Comparison of ENCODE assay signal across 15 mouse cellular contexts in the genomic region with DNA sequence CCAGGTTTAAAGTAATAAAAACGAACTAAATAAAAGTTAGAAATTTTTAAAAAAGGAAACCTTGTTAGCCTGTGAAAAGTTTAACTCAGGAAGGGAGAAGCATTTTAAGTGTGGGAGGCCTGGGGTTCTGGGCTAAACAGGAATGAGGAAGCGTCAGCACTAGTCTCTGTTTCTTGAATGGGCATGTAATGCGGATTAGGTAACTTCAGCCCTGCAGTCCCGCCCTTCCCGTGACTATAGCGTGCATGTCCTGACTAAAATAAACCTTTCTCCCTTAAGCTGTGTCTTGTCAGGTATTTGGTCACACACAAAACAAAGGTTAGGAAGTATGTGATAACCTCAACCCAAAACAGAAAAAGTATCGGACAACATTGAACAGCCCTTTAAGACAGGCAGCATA.
"Had no signal": no experiment of that assay in that cellular context is flagged by ENCODE, and none has a peak within 500 bp of the region (broad histone marks: within the 10 kb centered on the region; RNA-seq: fewer than 3 reads in every experiment).

No protein-coding gene starts in this region.

- ATAC-seq: liver, embryonic 12.5 days; liver, postnatal 0 days; lung, postnatal 0 days; midbrain, embryonic 13.5 days; midbrain, embryonic 15.5 days; midbrain, embryonic 16.5 days had no signal

- DNase-seq: left cerebral cortex, postnatal 4 days; liver; liver, embryonic 13.5 days; liver, postnatal 0 days; lung, adult 18-20 months; lung, adult 2 months; lung, embryonic 14.5 days; lung, postnatal 14 days; lung, postnatal 4 days; midbrain, embryonic 14.5 days had no signal
